In the genomic region with DNA sequence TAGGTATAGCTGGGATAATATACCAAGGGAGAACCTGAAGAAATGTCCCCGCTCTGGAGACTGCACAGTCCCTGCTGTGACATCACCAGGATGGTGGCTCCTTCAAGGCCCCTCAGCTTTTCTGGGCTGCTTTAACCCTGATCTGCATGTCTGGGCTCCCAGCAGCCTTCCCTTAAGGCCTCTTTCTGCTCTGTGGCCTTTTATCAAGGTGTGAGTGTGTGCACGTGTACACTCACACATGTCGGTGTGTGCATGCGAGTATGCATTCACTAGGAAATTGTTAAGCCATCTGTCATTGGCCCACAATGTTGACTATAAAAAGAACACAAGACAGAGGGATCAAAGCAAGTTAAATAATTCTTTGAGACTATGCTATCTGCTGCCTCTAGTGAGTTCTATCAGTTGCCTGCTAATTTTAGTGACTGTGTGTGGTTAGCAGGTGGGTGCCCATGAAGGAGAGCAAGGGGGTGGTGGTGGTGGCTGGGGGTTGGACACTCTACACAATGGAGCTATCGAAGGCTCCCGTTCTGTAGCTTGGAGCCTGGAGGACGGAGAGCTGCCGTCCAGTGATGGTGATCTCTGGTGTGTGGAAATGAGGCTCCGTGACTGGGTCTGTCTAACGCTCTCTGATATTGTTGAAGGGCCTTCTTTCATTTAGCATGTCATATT, we compare ENCODE assay signal across 9 mouse cellular contexts. TPM values are rescaled to one million over a fixed set of nuclear protein-coding genes. Genes with fewer than 3 reads are reported as not detected.
A peak's percentile ranks its signal among the peaks of the same experiment; 100 is the strongest.
DNase-seq lines count a peak whose midpoint lies in the region; ATAC-seq and TF ChIP-seq lines count a peak whose summit lies in the region.
"Had no signal": no experiment of that assay in that cellular context is flagged by ENCODE, and none has a peak within 500 bp of the region (broad histone marks: within the 10 kb centered on the region; RNA-seq: fewer than 3 reads in every experiment).

No protein-coding gene starts in this region.

- H3K9me3 ChIP-seq in heart, embryonic 14.5 days (ENCODE audit: control insufficient read depth, low read length) = no peaks in the 10 kb centered on the region
- no peaks in the 10 kb centered on the region for H3K9me3 ChIP-seq in intestine, postnatal 0 days (ENCODE audit: control insufficient read depth)
- H3K9me3 ChIP-seq in stomach, embryonic 16.5 days (replicated peaks; ENCODE audit: control insufficient read depth, low read length) = no peaks in the 10 kb centered on the region

- H3K4me1 ChIP-seq in heart, embryonic 14.5 days (ENCODE audit: control insufficient read depth in 2 of 2, insufficient read depth in 2 of 2, low read length in 2 of 2) = peaks cover 19 to 30% of the 10 kb centered on the region in 2 experiments
- H3K4me1 ChIP-seq in intestine, postnatal 0 days (replicated peaks; ENCODE audit: control insufficient read depth, insufficient read depth, low read length) = peaks cover 10% of the 10 kb centered on the region; the same call in 1 of the 2 replicates
- peaks cover 38% of the 10 kb centered on the region for H3K4me1 ChIP-seq in stomach, embryonic 16.5 days (ENCODE audit: control insufficient read depth, insufficient read depth, low read length)

- ATAC-seq in heart, embryonic 14.5 days (ENCODE audit: insufficient number of reproducible peaks, insufficient read depth, low FRiP score, low read depth) = no peak
- ATAC-seq in intestine, postnatal 0 days = no peak
- ATAC-seq in stomach, embryonic 16.5 days (ENCODE audit: insufficient read depth, low FRiP score) = no peak

- H3K4me3 ChIP-seq in heart, embryonic 14.5 days (ENCODE audit: control insufficient read depth in 1 of 2, insufficient read depth in 1 of 2, low read depth in 1 of 2, low read length in 2 of 2) = peak overlapping the region; percentile 37 to 79
- peak overlapping the region; percentile 94 for H3K4me3 ChIP-seq in intestine, postnatal 0 days (ENCODE audit: low read depth, low read length)
- H3K4me3 ChIP-seq in stomach, embryonic 16.5 days (replicated peaks; ENCODE audit: low read length) = peak overlapping the region; percentile 90

- peak overlapping the region; percentile 71 to 79 for H3K27ac ChIP-seq in heart, embryonic 14.5 days (replicated peaks in 1 of 2; ENCODE audit: control insufficient read depth in 1 of 2, insufficient read depth in 1 of 2, low read depth in 2 of 2, low read length in 2 of 2)
- no peak overlapping the region for H3K27ac ChIP-seq in intestine, postnatal 0 days (ENCODE audit: low read depth, low read length)
- H3K27ac ChIP-seq in stomach, embryonic 16.5 days (ENCODE audit: low read length) = peak overlapping the region; percentile 73

- no peak for DNase-seq in heart, adult 9 months (ENCODE audit: low spot score in 2 of 2)
- DNase-seq in thymus, postnatal 14 days = peak; percentile 43
- no peak for DNase-seq in thymus, postnatal 10 days (ENCODE audit: low spot score in 2 of 2)
- no peak for DNase-seq in testis, postnatal 14 days (ENCODE audit: low spot score)
- no peak for DNase-seq in adrenal gland, adult (ENCODE audit: inconsistent age in 2 of 2, low spot score in 1 of 2)
- DNase-seq: kidney, postnatal 10 days had no signal

- H3K4me2 ChIP-seq in heart, embryonic 14.5 days (ENCODE audit: low read length) = peak overlapping the region; percentile 73
- peak overlapping the region; percentile 88 for H3K4me2 ChIP-seq in intestine, postnatal 0 days (replicated peaks; ENCODE audit: low read depth)
- peak overlapping the region; percentile 78 for H3K4me2 ChIP-seq in stomach, embryonic 16.5 days (ENCODE audit: low read depth, low read length)

- peaks cover 30% of the 10 kb centered on the region for H3K36me3 ChIP-seq in heart, embryonic 14.5 days (ENCODE audit: control insufficient read depth, insufficient read depth, low read length)
- peaks cover 19% of the 10 kb centered on the region for H3K36me3 ChIP-seq in intestine, postnatal 0 days (ENCODE audit: control insufficient read depth, insufficient read depth)
- peaks cover 7% of the 10 kb centered on the region for H3K36me3 ChIP-seq in stomach, embryonic 16.5 days (ENCODE audit: control insufficient read depth, insufficient read depth, low read length)

- peak overlapping the region; percentile 66 for H3K9ac ChIP-seq in heart, embryonic 14.5 days (ENCODE audit: low read length)
- 0 out of 2 replicates have a peak overlapping the region, but pooled peaks have one; percentile 26 for H3K9ac ChIP-seq in intestine, postnatal 0 days (ENCODE audit: low read depth, low read length)
- H3K9ac ChIP-seq in stomach, embryonic 16.5 days (ENCODE audit: low read length) = peak overlapping the region; percentile 62

- no peak for TF ChIP-seq CTCF in intestine, postnatal 0 days (IDR thresholded peaks at IDR 0.05; ENCODE audit: low read depth)

- 21% methylated on average over 10 of the region's 10 CpGs for whole genome bisulfite sequencing in heart, embryonic 14.5 days
- WGBS in intestine, postnatal 0 days = 49% methylated on average over 10 of the region's 10 CpGs
- 57% methylated on average over 10 of the region's 10 CpGs for WGBS in stomach, embryonic 16.5 days

- H3K27me3 ChIP-seq in heart, embryonic 14.5 days (ENCODE audit: control insufficient read depth, insufficient read depth, low read length) = no peaks in the 10 kb centered on the region
- H3K27me3 ChIP-seq in intestine, postnatal 0 days (replicated peaks; ENCODE audit: control insufficient read depth, insufficient read depth, low read length) = no peaks in the 10 kb centered on the region
- no peaks in the 10 kb centered on the region for H3K27me3 ChIP-seq in stomach, embryonic 16.5 days (ENCODE audit: control insufficient read depth, insufficient read depth, low read length)

RNA-seq across cellular contexts. Expression of a gene that starts 2.9 kb away (rescaled TPM):
- polyA plus RNA-seq in heart, embryonic 14.5 days (2014; fragmentation: Nextera tagmentation; extraction: Ambion mirVana) = 46.1 and 49.4 TPM in 2 replicates
- 34.6 and 36.8 TPM in 2 replicates for polyA plus RNA-seq in intestine, postnatal 0 days (2015; fragmentation: Nextera tagmentation; extraction: Ambion mirVana)
- 59.8 and 64.8 TPM in 2 replicates for polyA plus RNA-seq in stomach, embryonic 16.5 days (2015; fragmentation: Nextera tagmentation; extraction: Ambion mirVana)
